Mouse (Mus musculus): ENCODE results near the gene Zfp827.

The Zfp827 gene

GRCm38 (mm10) chr8:79157366-79157765 is 129.1 kb downstream of the Zfp827 start:
- in situ Hi-C loops (cut with MboI, MseI) = no loop called here

GRCm38 (mm10) chr8:79158357-79158756 is 130.1 kb downstream of the Zfp827 start:
- in situ Hi-C loops (cut with MboI, MseI) = no loop called here

- in situ Hi-C loops (cut with MboI, MseI) = no loop called here
These were observed 131.2 kb downstream of the Zfp827 start for GRCm38 (mm10) chr8:79159397-79159796.

GRCm38 (mm10) chr8:79160302-79160701 is 132.1 kb downstream of the Zfp827 start:
- in situ Hi-C loops (cut with MboI, MseI) = no loop called here

GRCm38 (mm10) chr8:79161172-79161778 is 133.0 kb downstream of the Zfp827 start:
- in situ Hi-C loops (cut with MboI, MseI) = no loop called here

GRCm38 (mm10) chr8:79162533-79163308 is 134.5 kb downstream of the Zfp827 start:
- in situ Hi-C loops (cut with MboI, MseI) = no loop called here

- in situ Hi-C loops (cut with MboI, MseI) = no loop called here
These were observed 136.1 kb downstream of the Zfp827 start for GRCm38 (mm10) chr8:79164336-79164735.

GRCm38 (mm10) chr8:79165276-79165675 is 137.0 kb downstream of the Zfp827 start:
- in situ Hi-C loops (cut with MboI, MseI) = no loop called here

GRCm38 (mm10) chr8:79173606-79174005 is 145.4 kb downstream of the Zfp827 start:
- in situ Hi-C loops (cut with MboI, MseI) = no loop called here

- in situ Hi-C loops (cut with MboI, MseI) = no loop called here
These were observed 147.8 kb downstream of the Zfp827 start for GRCm38 (mm10) chr8:79175991-79176390.

GRCm38 (mm10) chr8:79179678-79180077 is 151.4 kb downstream of the Zfp827 start:
- in situ Hi-C loops (cut with MboI, MseI) = no loop called here

- in situ Hi-C loops (cut with MboI, MseI) = no loop called here
These were observed 157.3 kb downstream of the Zfp827 start for GRCm38 (mm10) chr8:79185488-79185887.

GRCm38 (mm10) chr8:79190071-79190470 is 161.8 kb downstream of the Zfp827 start:
- in situ Hi-C loops (cut with MboI, MseI) = no loop called here

GRCm38 (mm10) chr8:79196481-79196880 is 168.2 kb downstream of the Zfp827 start:
- in situ Hi-C loops (cut with MboI, MseI) = no loop called here

GRCm38 (mm10) chr8:79198675-79199074 is 170.4 kb downstream of the Zfp827 start:
- in situ Hi-C loops (cut with MboI, MseI) = no loop called here

GRCm38 (mm10) chr8:79201446-79202147 is 173.4 kb downstream of the Zfp827 start:
- in situ Hi-C loops (cut with MboI, MseI) = no loop called here

- in situ Hi-C loops (cut with MboI, MseI) = no loop called here
These were observed 178.7 kb downstream of the Zfp827 start for GRCm38 (mm10) chr8:79206895-79207294.

- in situ Hi-C loops (cut with MboI, MseI) = no loop called here
These were observed 179.9 kb downstream of the Zfp827 start for GRCm38 (mm10) chr8:79208181-79208580.

GRCm38 (mm10) chr8:79208691-79209640 is 180.7 kb downstream of the Zfp827 start:
- in situ Hi-C loops (cut with MboI, MseI) = no loop called here

GRCm38 (mm10) chr8:79209641-79210358 is 181.6 kb downstream of the Zfp827 start:
- in situ Hi-C loops (cut with MboI, MseI) = no loop called here

GRCm38 (mm10) chr8:79211630-79212029 is 183.4 kb downstream of the Zfp827 start:
- in situ Hi-C loops (cut with MboI, MseI) = no loop called here
